Mouse (Mus musculus): ENCODE data around the gene BC024978. TPM values are rescaled to one million over a fixed set of nuclear protein-coding genes. Genes with fewer than 3 reads are reported as not detected.

The BC024978 gene
- polyA plus RNA-seq, 1 experiment from 2014 or later: 2.8 TPM

GRCm38 (mm10) chr7:27163450-27163805, 32.2 kb upstream of the BC024978 start:
- H3K36me3 ChIP-seq (ENCODE audit: control insufficient read depth, insufficient read depth, low read length): peaks cover 13% of the 10 kb centered on the region
- H3K27me3 ChIP-seq (replicated peaks; ENCODE audit: control insufficient read depth, insufficient read depth, low read length): no peaks in the 10 kb centered on the region
- 75% methylated on average over 5 of the region's 5 CpGs for WGBS
- H3K4me2 ChIP-seq (ENCODE audit: low read depth, low read length): peak overlapping the region; percentile 14; the same call in 1 of the 2 replicates
- H3K4me1 ChIP-seq (ENCODE audit: control insufficient read depth, insufficient read depth, low read length): peaks cover 56% of the 10 kb centered on the region
- no peak for ATAC-seq
- H3K9me3 ChIP-seq (ENCODE audit: control insufficient read depth, low read length): no peaks in the 10 kb centered on the region
- no peak overlapping the region; the same call in 1 of the 2 replicates for H3K4me3 ChIP-seq (ENCODE audit: low read length)
- peak overlapping the region; percentile 89; the same call in 1 of the 2 replicates for H3K9ac ChIP-seq (ENCODE audit: low read depth, low read length)
- H3K27ac ChIP-seq (ENCODE audit: low read length): no peak overlapping the region

DNA sequence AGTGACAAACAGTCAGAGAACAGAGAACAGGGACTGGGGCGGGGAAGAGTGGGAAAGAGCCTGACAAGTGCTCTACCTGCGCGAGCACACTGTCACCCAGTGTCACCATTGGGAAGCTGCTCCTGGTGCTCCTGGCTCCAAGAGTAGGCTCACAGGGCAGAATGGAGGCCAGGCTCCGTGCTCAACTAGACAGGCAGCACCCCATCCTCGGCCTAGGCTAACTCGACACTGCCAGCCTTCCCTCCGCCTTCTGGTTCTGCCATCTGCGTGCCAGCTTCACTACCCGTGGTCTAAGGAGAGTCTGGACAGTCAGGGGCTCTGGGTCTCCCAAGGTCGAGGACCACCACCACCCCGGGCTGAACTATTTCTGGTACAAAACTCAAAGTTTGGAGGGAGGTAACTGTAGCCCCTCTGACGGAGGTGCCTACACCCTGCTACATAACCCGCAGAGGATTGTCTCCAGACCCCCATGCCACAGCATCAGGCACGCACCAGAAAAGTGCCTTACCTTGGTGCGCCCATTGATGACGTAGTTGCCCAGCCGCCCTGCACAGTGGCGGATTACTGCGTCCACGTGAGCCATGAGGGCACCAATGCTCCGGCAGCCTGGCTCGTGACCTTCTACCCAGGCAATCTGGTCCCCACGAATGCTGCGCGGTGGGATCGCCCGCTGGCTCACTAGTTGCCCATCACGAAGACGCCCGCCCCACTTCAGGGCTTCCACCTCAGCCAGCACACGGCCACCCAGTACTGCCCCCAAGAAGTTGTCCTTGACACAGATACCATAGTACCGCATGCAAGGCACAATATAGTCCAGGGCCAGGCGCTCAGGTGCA, 31.3 kb upstream of the BC024978 start:
- Histone ChIP-seq H3K27me3 (replicated peaks; ENCODE audit: control insufficient read depth, insufficient read depth, low read length) (no peaks in the 10 kb centered on the region), H3K4me1 (ENCODE audit: control insufficient read depth, insufficient read depth, low read length) (peaks cover 56% of the 10 kb centered on the region), H3K36me3 (ENCODE audit: control insufficient read depth, insufficient read depth, low read length) (peaks cover 7% of the 10 kb centered on the region), H3K9me3 (ENCODE audit: control insufficient read depth, low read length) (no peaks in the 10 kb centered on the region), H3K4me3 (ENCODE audit: low read length) (peak overlapping the region; percentile 76), H3K4me2 (ENCODE audit: low read depth, low read length) (peak overlapping the region; percentile 85), H3K27ac (ENCODE audit: low read length) (no peak overlapping the region; the same call in 1 of the 2 replicates), H3K9ac (ENCODE audit: low read depth, low read length) (peak overlapping the region; percentile 89)
- no peak for ATAC-seq
- 77% methylated on average over 33 of the region's 33 CpGs for WGBS

DNA sequence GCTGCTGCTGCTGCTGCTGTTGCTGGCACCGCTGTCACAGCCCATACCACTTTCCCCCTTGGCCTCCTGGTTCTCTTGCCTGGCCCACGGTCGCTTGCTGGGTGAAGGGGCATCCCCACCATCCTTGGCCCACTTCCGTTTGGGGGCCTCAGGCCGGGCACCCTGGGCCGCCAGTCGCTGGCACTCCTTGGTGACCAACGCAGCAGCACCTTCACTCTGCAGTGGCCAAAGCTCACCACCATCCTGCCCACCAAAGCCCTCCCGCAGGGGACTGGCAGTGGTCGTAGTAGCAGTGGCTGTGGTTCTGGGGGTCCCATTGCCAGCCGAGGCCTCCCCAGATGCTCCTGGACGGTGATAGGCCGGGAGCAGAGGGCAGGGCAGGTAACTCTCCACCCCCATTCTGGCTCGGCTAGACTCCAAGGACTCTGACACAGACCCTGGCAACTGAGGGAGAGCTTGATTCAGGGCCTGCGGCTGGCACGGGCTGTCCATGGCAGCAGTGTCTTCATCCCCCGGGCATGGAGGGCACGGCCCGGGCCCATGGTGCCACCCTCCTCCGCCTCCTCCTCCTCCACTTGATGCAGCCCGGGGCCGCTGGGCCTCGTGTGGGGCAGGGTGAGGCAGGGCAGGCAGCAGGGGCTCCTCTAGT, 30.4 kb upstream of the BC024978 start:
- 53% methylated on average over 23 of the region's 23 CpGs for WGBS
- H3K9me3 ChIP-seq (ENCODE audit: control insufficient read depth, low read length): no peaks in the 10 kb centered on the region
- H3K4me3 ChIP-seq (ENCODE audit: low read length): peak overlapping the region; percentile 76
- no peaks in the 10 kb centered on the region for H3K27me3 ChIP-seq (replicated peaks; ENCODE audit: control insufficient read depth, insufficient read depth, low read length)
- H3K9ac ChIP-seq (ENCODE audit: low read depth, low read length): peak overlapping the region; percentile 89
- H3K27ac ChIP-seq (ENCODE audit: low read length): peak overlapping the region; percentile 98
- peaks cover 54% of the 10 kb centered on the region for H3K4me1 ChIP-seq (ENCODE audit: control insufficient read depth, insufficient read depth, low read length)
- ATAC-seq: no peak
- H3K4me2 ChIP-seq (ENCODE audit: low read depth, low read length): peak overlapping the region; percentile 85
- H3K36me3 ChIP-seq (ENCODE audit: control insufficient read depth, insufficient read depth, low read length): peaks cover 3% of the 10 kb centered on the region; the same call in 1 of the 2 replicates

GRCm38 (mm10) chr7:27165696-27166095, 29.9 kb upstream of the BC024978 start:
- Histone ChIP-seq H3K27me3 (replicated peaks; ENCODE audit: control insufficient read depth, insufficient read depth, low read length) (no peaks in the 10 kb centered on the region), H3K4me3 (ENCODE audit: low read length) (peak overlapping the region; percentile 76), H3K9me3 (ENCODE audit: control insufficient read depth, low read length) (no peaks in the 10 kb centered on the region), H3K36me3 (ENCODE audit: control insufficient read depth, insufficient read depth, low read length) (peaks cover 3% of the 10 kb centered on the region; the same call in 1 of the 2 replicates), H3K4me1 (ENCODE audit: control insufficient read depth, insufficient read depth, low read length) (peaks cover 49% of the 10 kb centered on the region), H3K4me2 (ENCODE audit: low read depth, low read length) (peak overlapping the region; percentile 85), H3K27ac (ENCODE audit: low read length) (peak overlapping the region; percentile 98), H3K9ac (ENCODE audit: low read depth, low read length) (peak overlapping the region; percentile 89)
- WGBS: 1% methylated on average over 8 of the region's 8 CpGs
- peak; percentile 2 for ATAC-seq

- Histone ChIP-seq H3K4me2 (ENCODE audit: low read depth, low read length) (peak overlapping the region; percentile 85), H3K4me3 (ENCODE audit: low read length) (peak overlapping the region; percentile 76), H3K9me3 (ENCODE audit: control insufficient read depth, low read length) (no peaks in the 10 kb centered on the region), H3K4me1 (ENCODE audit: control insufficient read depth, insufficient read depth, low read length) (peaks cover 43% of the 10 kb centered on the region), H3K9ac (ENCODE audit: low read depth, low read length) (peak overlapping the region; percentile 89), H3K27me3 (replicated peaks; ENCODE audit: control insufficient read depth, insufficient read depth, low read length) (no peaks in the 10 kb centered on the region), H3K27ac (ENCODE audit: low read length) (peak overlapping the region; percentile 98), H3K36me3 (ENCODE audit: control insufficient read depth, insufficient read depth, low read length) (peaks cover 3% of the 10 kb centered on the region; the same call in 1 of the 2 replicates)
- ATAC-seq: peak; percentile 87
- under 1% methylated on average over 37 of the region's 43 CpGs for WGBS
Measured at GRCm38 (mm10) chr7:27166229-27166613, 29.4 kb upstream of the BC024978 start.

DNA sequence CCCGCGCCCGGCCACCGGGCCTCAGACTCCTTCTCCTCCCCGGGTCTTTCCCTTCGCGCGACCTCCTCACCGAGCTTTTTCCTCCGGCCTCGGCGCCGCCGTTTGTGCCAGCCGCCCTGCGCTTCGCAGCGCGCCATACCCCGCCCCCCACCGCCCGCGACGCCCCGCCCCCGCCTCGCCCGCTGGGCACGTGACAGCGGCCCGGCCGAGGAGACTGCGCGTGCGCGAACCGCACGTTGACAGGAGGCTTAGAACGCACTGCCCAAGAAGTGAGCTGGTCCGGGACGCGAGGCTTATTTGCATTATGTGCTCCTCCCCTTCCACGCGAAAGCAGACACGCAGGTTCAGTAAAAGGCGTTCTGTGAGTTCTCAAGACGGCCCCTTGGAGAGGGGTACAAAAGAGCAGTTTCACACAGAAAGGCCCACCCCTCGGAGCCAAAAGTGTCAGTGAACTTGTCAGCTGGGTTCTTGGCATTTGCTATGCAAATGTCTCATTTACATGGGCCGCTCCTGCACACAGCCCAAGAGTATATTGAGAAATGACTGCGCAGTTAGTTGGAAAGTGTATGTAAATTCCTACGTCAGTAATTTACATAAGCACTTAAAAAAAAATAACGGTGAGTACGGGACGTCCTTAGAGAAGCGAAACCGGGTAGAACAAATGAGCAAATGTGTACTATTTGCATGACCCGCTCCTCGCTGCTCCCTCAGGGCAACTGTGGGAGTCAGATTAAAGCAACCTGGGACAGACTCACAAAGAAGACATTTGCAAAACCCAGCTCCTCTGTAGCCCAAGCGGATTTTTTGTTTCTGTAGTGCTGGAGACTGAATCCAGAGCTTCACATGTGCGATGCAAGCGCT, 28.7 kb upstream of the BC024978 start, which contains the start of gene Egln2:
Gene Egln2 (minus strand): TSS at position 189 of the 861 bp plus-strand sequence.
- WGBS: under 1% methylated on average over 61 of the region's 61 CpGs

GRCm38 (mm10) chr7:27167475-27168094, 28.0 kb upstream of the BC024978 start:
- peak; percentile 0; the same call in 1 of the 2 replicates for ATAC-seq
- Histone ChIP-seq H3K27ac (ENCODE audit: low read length) (peak overlapping the region; percentile 98), H3K27me3 (replicated peaks; ENCODE audit: control insufficient read depth, insufficient read depth, low read length) (no peaks in the 10 kb centered on the region), H3K9me3 (ENCODE audit: control insufficient read depth, low read length) (no peaks in the 10 kb centered on the region), H3K4me2 (ENCODE audit: low read depth, low read length) (peak overlapping the region; percentile 85), H3K4me3 (ENCODE audit: low read length) (peak overlapping the region; percentile 76), H3K36me3 (ENCODE audit: control insufficient read depth, insufficient read depth, low read length) (peaks cover 4% of the 10 kb centered on the region; the same call in 1 of the 2 replicates), H3K9ac (ENCODE audit: low read depth, low read length) (peak overlapping the region; percentile 89), H3K4me1 (ENCODE audit: control insufficient read depth, insufficient read depth, low read length) (peaks cover 31% of the 10 kb centered on the region)
- WGBS: 74% methylated on average over 11 of the region's 11 CpGs

More for the DNA sequence above, 28.7 kb upstream of the BC024978 start, which contains the start of gene Egln2:
- Histone ChIP-seq H3K27ac (ENCODE audit: low read length) (peak within 1 kb of the TSS; percentile 98), H3K27me3 (replicated peaks; ENCODE audit: control insufficient read depth, insufficient read depth, low read length) (no peaks in the 10 kb centered on the region), H3K4me1 (ENCODE audit: control insufficient read depth, insufficient read depth, low read length) (peaks cover 38% of the 10 kb centered on the region), H3K9ac (ENCODE audit: low read depth, low read length) (peak within 1 kb of the TSS; percentile 89), H3K9me3 (ENCODE audit: control insufficient read depth, low read length) (no peaks in the 10 kb centered on the region), H3K4me2 (ENCODE audit: low read depth, low read length) (peak within 1 kb of the TSS; percentile 85), H3K4me3 (ENCODE audit: low read length) (peak within 1 kb of the TSS; percentile 76), H3K36me3 (ENCODE audit: control insufficient read depth, insufficient read depth, low read length) (peaks cover 3% of the 10 kb centered on the region; the same call in 1 of the 2 replicates)
- ATAC-seq: peak; percentile 87

DNA sequence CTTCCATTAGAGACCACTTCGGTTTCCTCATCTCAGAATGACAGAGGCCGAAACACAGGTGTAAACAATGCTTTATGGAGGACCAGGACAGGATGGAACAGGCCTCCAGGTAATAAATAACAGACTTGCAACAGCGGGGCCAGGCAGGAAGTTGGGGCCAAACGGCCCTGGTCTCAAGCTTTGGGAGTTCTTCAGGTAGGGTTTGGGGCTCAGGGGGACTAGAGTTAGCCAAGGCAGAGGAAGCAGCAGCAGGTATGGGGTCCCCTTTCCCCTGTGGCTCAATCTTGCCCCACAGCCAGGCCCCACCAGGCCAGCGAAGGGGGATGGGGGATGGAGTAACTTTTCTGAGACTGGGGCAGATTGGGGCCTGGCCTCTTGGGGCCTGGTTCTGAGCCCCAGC, 27.2 kb upstream of the BC024978 start:
- Histone ChIP-seq H3K4me2 (ENCODE audit: low read depth, low read length) (no peak overlapping the region), H3K27ac (ENCODE audit: low read length) (no peak overlapping the region), H3K4me1 (ENCODE audit: control insufficient read depth, insufficient read depth, low read length) (peaks cover 23% of the 10 kb centered on the region), H3K36me3 (ENCODE audit: control insufficient read depth, insufficient read depth, low read length) (peaks cover 9% of the 10 kb centered on the region; the same call in 1 of the 2 replicates), H3K9ac (ENCODE audit: low read depth, low read length) (no peak overlapping the region; the same call in 1 of the 2 replicates), H3K4me3 (ENCODE audit: low read length) (no peak overlapping the region), H3K9me3 (ENCODE audit: control insufficient read depth, low read length) (no peaks in the 10 kb centered on the region), H3K27me3 (replicated peaks; ENCODE audit: control insufficient read depth, insufficient read depth, low read length) (no peaks in the 10 kb centered on the region)
- no peak for ATAC-seq
- 81% methylated on average over 5 of the region's 5 CpGs for WGBS
